Mouse (Mus musculus) bone marrow macrophage, adult 2 months (primary cell): Measurements from ENCODE around the gene Abca17.

ENCODE experiments used
- CTCF ChIP-seq: IDR thresholded peaks from 2 replicates; pipeline ENCODE4 v1.5.1; 2012; ENCODE audit warnings: low read depth, mild to moderate bottlenecking, low read length, moderate library complexity
- POLR2A ChIP-seq: IDR thresholded peaks from 2 replicates; pipeline ENCODE4 v1.6.1; 2012; ENCODE audit warnings: mild to moderate bottlenecking, low read depth, low read length, borderline replicate concordance

DNA sequence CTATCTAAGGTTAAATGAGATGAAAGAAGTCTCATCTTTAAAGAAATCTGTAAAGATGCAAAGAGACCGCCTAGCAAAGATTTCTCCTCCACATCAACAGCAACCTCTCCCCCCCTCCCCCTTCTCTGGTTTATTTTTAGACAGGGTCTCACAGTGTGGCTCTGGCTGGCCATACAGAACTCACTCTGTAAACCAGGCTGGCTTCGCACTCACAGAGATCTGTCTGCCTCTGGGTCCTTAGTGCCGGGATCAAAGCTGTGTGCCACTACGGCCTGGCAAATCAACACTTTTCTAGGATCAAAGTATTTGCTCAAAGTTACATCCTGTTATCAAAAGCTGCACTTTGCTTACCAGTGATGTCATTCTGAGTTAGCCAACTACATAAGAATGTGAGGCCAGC lies 50.2 kb downstream of the Abca17 start:
- TF ChIP-seq POLR2A (no peak), CTCF (no peak)
